Mouse (Mus musculus) lung, embryonic 14.5 days (tissue): Measurements from ENCODE around the gene Bricd5. TPM values are rescaled to one million over a fixed set of nuclear protein-coding genes. Genes with fewer than 3 reads are reported as not detected.

Experiments used
- ATAC-seq: fragments of 200-750 bp; cut with Nextera tagmentation; 2 replicates; pipeline ENCODE4 v1.8.0; 2017; ENCODE audit warnings: mild to moderate bottlenecking, moderate TSS enrichment, moderate library complexity; ENCODE audit not compliant: insufficient read depth
- DNase-seq: peaks from one replicate; pipeline ENCODE4 v3.0.0-alpha.2; 2015
- H3K27ac ChIP-seq: fragments of 300-500 bp; sonication (generic); 2 replicates; pipeline ENCODE4 v1.5.1; 2014; ENCODE audit warnings: low read depth, mild to moderate bottlenecking, moderate library complexity
- H3K27me3 ChIP-seq: fragments of 300-500 bp; sonication (generic); 2 replicates; pipeline ENCODE4 v1.6.1; 2014; ENCODE audit warnings: low read length, control low read depth; ENCODE audit not compliant: insufficient read depth
- H3K36me3 ChIP-seq: fragments of 300-500 bp; sonication (generic); 2 replicates; pipeline ENCODE4 v1.6.1; 2014; ENCODE audit warnings: control low read depth; ENCODE audit not compliant: insufficient read depth
- H3K4me1 ChIP-seq: fragments of 300-500 bp; sonication (generic); 2 replicates; pipeline ENCODE4 v1.6.1; 2014; ENCODE audit warnings: antibody characterized with exemption, control low read depth; ENCODE audit not compliant: insufficient read depth
- H3K4me2 ChIP-seq: fragments of 300-500 bp; sonication (generic); 2 replicates; pipeline ENCODE4 v1.6.1; 2014; ENCODE audit warnings: mild to moderate bottlenecking
- H3K4me3 ChIP-seq: fragments of 300-500 bp; sonication (generic); 2 replicates; pipeline ENCODE4 v1.5.1; 2014; ENCODE audit warnings: low read depth, low read length
- H3K9ac ChIP-seq: fragments of 300-500 bp; sonication (generic); 2 replicates; pipeline ENCODE4 v1.6.1; 2014
- H3K9me3 ChIP-seq: fragments of 300-500 bp; sonication (generic); 2 replicates; pipeline ENCODE4 v1.6.1; 2016; ENCODE audit warnings: low read depth, low read length, control low read depth
- CTCF ChIP-seq: IDR thresholded peaks from 2 replicates; pipeline ENCODE4 v1.5.1; 2016; ENCODE audit warnings: antibody characterized with exemption, low read depth
- WGBS: fragments of 180-500 bp; shearing (Covaris S2); extraction: QIAGEN DNeasy Blood & Tissue Kit; methylation state at CpG from one replicate; pipeline ENCODE4 v1.1.7; 2014; 5-methylcytosine and 5-hydroxymethylcytosine counted together
- polyA plus RNA-seq: library from polyadenylated mRNA; unstranded; fragments of >200 nt; fragmentation: Nextera tagmentation; extraction: Ambion mirVana; gene quantifications from 2 replicates; pipeline ENCODE4 v1.2.1, GENCODE M21; 2014

The Bricd5 gene
- polyA plus RNA-seq, 1 experiment from 2014 or later = 0.37 TPM

- ATAC-seq = peak; percentile 70; the same call in 1 of the 2 replicates
- H3K27ac ChIP-seq = no peak overlapping the region
- TF ChIP-seq CTCF = peak; percentile 82
- no peaks in the 10 kb centered on the region for H3K9me3 ChIP-seq
- WGBS = 68% methylated on average over 5 of the region's 5 CpGs
- H3K9ac ChIP-seq = no peak overlapping the region
- H3K36me3 ChIP-seq = peaks cover 79% of the 10 kb centered on the region
- DNase-seq = peak; percentile 79
- no peak overlapping the region for H3K4me2 ChIP-seq
- H3K4me3 ChIP-seq = no peak overlapping the region
- H3K27me3 ChIP-seq = no peaks in the 10 kb centered on the region
- no peaks in the 10 kb centered on the region for H3K4me1 ChIP-seq
These were observed 36.7 kb upstream of the Bricd5 start for GRCm38 (mm10) chr17:24437016-24437415.

GRCm38 (mm10) chr17:24440377-24440776 is 33.3 kb upstream of the Bricd5 start:
- Histone ChIP-seq H3K27ac (no peak overlapping the region), H3K27me3 (no peaks in the 10 kb centered on the region), H3K9me3 (no peaks in the 10 kb centered on the region), H3K4me3 (no peak overlapping the region), H3K4me1 (no peaks in the 10 kb centered on the region), H3K4me2 (no peak overlapping the region), H3K36me3 (peaks cover 87% of the 10 kb centered on the region), H3K9ac (no peak overlapping the region)
- no peak for TF ChIP-seq CTCF
- no peak for DNase-seq
- WGBS = 88% methylated on average over 8 of the region's 8 CpGs
- no peak for ATAC-seq

GRCm38 (mm10) chr17:24441148-24441547 is 32.5 kb upstream of the Bricd5 start:
- peak; percentile 46 for TF ChIP-seq CTCF
- Histone ChIP-seq H3K9me3 (no peaks in the 10 kb centered on the region), H3K4me3 (no peak overlapping the region), H3K4me1 (no peaks in the 10 kb centered on the region), H3K27me3 (no peaks in the 10 kb centered on the region), H3K27ac (no peak overlapping the region), H3K36me3 (peaks cover 87% of the 10 kb centered on the region), H3K4me2 (no peak overlapping the region), H3K9ac (no peak overlapping the region)
- no peak for DNase-seq
- no peak for ATAC-seq
- 29% methylated on average over 2 of the region's 2 CpGs for WGBS

- Histone ChIP-seq H3K9ac (no peak overlapping the region), H3K4me2 (no peak overlapping the region), H3K9me3 (no peaks in the 10 kb centered on the region), H3K27me3 (no peaks in the 10 kb centered on the region), H3K36me3 (peaks cover 88% of the 10 kb centered on the region), H3K27ac (no peak overlapping the region), H3K4me1 (no peaks in the 10 kb centered on the region), H3K4me3 (no peak overlapping the region)
- TF ChIP-seq CTCF = no peak
- no peak for ATAC-seq
- 84% methylated on average over 14 of the region's 14 CpGs for WGBS
- no peak for DNase-seq
These were observed 31.6 kb upstream of the Bricd5 start for GRCm38 (mm10) chr17:24442107-24442506.

GRCm38 (mm10) chr17:24442632-24443155 is 31.0 kb upstream of the Bricd5 start, which contains the start of gene Dnase1l2:
Gene Dnase1l2, minus strand, starts transcription at chr17:24443105.
- H3K4me3 ChIP-seq = no peak within 1 kb of the TSS
- ATAC-seq (no peak), DNase-seq (no peak)
- no peaks in the 10 kb centered on the region for H3K4me1 ChIP-seq
- no peak within 1 kb of the TSS for H3K4me2 ChIP-seq
- no peak within 1 kb of the TSS for H3K9ac ChIP-seq
- H3K27ac ChIP-seq = no peak within 1 kb of the TSS
- H3K27me3 ChIP-seq = no peaks in the 10 kb centered on the region
- no peaks in the 10 kb centered on the region for H3K9me3 ChIP-seq
- no peak for TF ChIP-seq CTCF
- WGBS = 79% methylated on average over 7 of the region's 7 CpGs
- H3K36me3 ChIP-seq = peaks cover 89% of the 10 kb centered on the region

- Histone ChIP-seq H3K4me1 (no peaks in the 10 kb centered on the region), H3K4me3 (no peak overlapping the region), H3K27me3 (no peaks in the 10 kb centered on the region), H3K9ac (no peak overlapping the region), H3K27ac (no peak overlapping the region), H3K36me3 (peaks cover 89% of the 10 kb centered on the region), H3K9me3 (no peaks in the 10 kb centered on the region), H3K4me2 (no peak overlapping the region)
- DNase-seq (no peak), ATAC-seq (no peak)
- no peak for TF ChIP-seq CTCF
- WGBS = 85% methylated on average over 4 of the region's 4 CpGs
These were observed 30.3 kb upstream of the Bricd5 start for GRCm38 (mm10) chr17:24443409-24443808.

GRCm38 (mm10) chr17:24446590-24446989 is 27.1 kb upstream of the Bricd5 start:
- no peaks in the 10 kb centered on the region for H3K27me3 ChIP-seq
- no peak for TF ChIP-seq CTCF
- 93% methylated on average over 8 of the region's 8 CpGs for WGBS
- no peaks in the 10 kb centered on the region for H3K9me3 ChIP-seq
- ATAC-seq (no peak), DNase-seq (no peak)
- H3K4me3 ChIP-seq = no peak overlapping the region
- H3K27ac ChIP-seq = no peak overlapping the region
- no peaks in the 10 kb centered on the region for H3K4me1 ChIP-seq
- no peak overlapping the region for H3K9ac ChIP-seq
- H3K4me2 ChIP-seq = no peak overlapping the region
- H3K36me3 ChIP-seq = peaks cover 86% of the 10 kb centered on the region

- no peak for TF ChIP-seq CTCF
- no peak for ATAC-seq
- DNase-seq = no peak
These were observed 24.2 kb upstream of the Bricd5 start for GRCm38 (mm10) chr17:24449507-24449906.

More at GRCm38 (mm10) chr17:24449507-24449906, 24.2 kb upstream of the Bricd5 start:
- Histone ChIP-seq H3K4me3 (no peak overlapping the region), H3K4me2 (no peak overlapping the region), H3K9ac (no peak overlapping the region), H3K27me3 (no peaks in the 10 kb centered on the region), H3K9me3 (no peaks in the 10 kb centered on the region), H3K36me3 (peaks cover 65% of the 10 kb centered on the region), H3K4me1 (0 out of 2 replicates have a peak, but pooled peaks cover 5% of the 10 kb centered on the region), H3K27ac (no peak overlapping the region)
- 87% methylated on average over 6 of the region's 6 CpGs for WGBS
